Mouse (Mus musculus): ENCODE data around the gene Rplp2. TPM values are rescaled to one million over a fixed set of nuclear protein-coding genes. Genes with fewer than 3 reads are reported as not detected.

Rplp2 gene
- polyA plus RNA-seq, 1 experiment from 2014 or later: 898 TPM

GRCm38 (mm10) chr7:141497600-141497999 lies 50.4 kb downstream of the Rplp2 start:
- WGBS: 98% methylated on average over 3 of the region's 3 CpGs
- H3K4me3 ChIP-seq (ENCODE audit: low read depth, low read length): no peak overlapping the region
- no peak for ATAC-seq (ENCODE audit: insufficient read depth, low FRiP score, low TSS enrichment)
- no peak overlapping the region for H3K4me2 ChIP-seq (ENCODE audit: low read depth)
- no peak overlapping the region for H3K27ac ChIP-seq (ENCODE audit: low read depth, low read length)
- no peak for DNase-seq (ENCODE audit: low spot score)
- no peaks in the 10 kb centered on the region for H3K9me3 ChIP-seq (ENCODE audit: control insufficient read depth, low read length)
- no peaks in the 10 kb centered on the region for H3K27me3 ChIP-seq (ENCODE audit: control insufficient read depth, insufficient read depth, low read length)
- no peak overlapping the region for H3K9ac ChIP-seq (ENCODE audit: low read length)
- H3K36me3 ChIP-seq (ENCODE audit: control insufficient read depth, insufficient read depth, low read length): no peaks in the 10 kb centered on the region; the same call in 1 of the 2 replicates
- no peaks in the 10 kb centered on the region for H3K4me1 ChIP-seq (ENCODE audit: control insufficient read depth, insufficient read depth, low read length)

Other genes starting within 250 kb of the Rplp2 start
- gene Lmntd2, start 233.3 kb upstream of the Rplp2 start, polyA plus RNA-seq (2014; fragmentation: Nextera tagmentation; extraction: Ambion mirVana): 1.9 and 2.0 TPM in 2 replicates
- gene Rassf7, start 231.5 kb upstream of the Rplp2 start, polyA plus RNA-seq (2014; fragmentation: Nextera tagmentation; extraction: Ambion mirVana): 34.4 and 45.7 TPM in 2 replicates
- 90.3 and 93.3 TPM in 2 replicates for gene Phrf1, start 218.6 kb upstream of the Rplp2 start, polyA plus RNA-seq (2014; fragmentation: Nextera tagmentation; extraction: Ambion mirVana)
- gene Irf7, start 180.9 kb upstream of the Rplp2 start, polyA plus RNA-seq (2014; fragmentation: Nextera tagmentation; extraction: Ambion mirVana): 0.56 and 0.78 TPM in 2 replicates
- gene Cdhr5, start 170.6 kb upstream of the Rplp2 start, polyA plus RNA-seq (2014; fragmentation: Nextera tagmentation; extraction: Ambion mirVana): not detected in 2 replicates
- gene Sct, start 168.2 kb upstream of the Rplp2 start, polyA plus RNA-seq (2014; fragmentation: Nextera tagmentation; extraction: Ambion mirVana): 13.2 and 13.7 TPM in 2 replicates
- 0.43 and 0.61 TPM in 2 replicates for gene Drd4, start 155.4 kb upstream of the Rplp2 start, polyA plus RNA-seq (2014; fragmentation: Nextera tagmentation; extraction: Ambion mirVana)
- gene Deaf1, start 119.7 kb upstream of the Rplp2 start, polyA plus RNA-seq (2014; fragmentation: Nextera tagmentation; extraction: Ambion mirVana): 72.3 and 90.1 TPM in 2 replicates
- gene Tmem80, start 119.6 kb upstream of the Rplp2 start, polyA plus RNA-seq (2014; fragmentation: Nextera tagmentation; extraction: Ambion mirVana): 29.3 and 32.6 TPM in 2 replicates
- 2.2 TPM in 2 replicates for gene Eps8l2, start 108.5 kb upstream of the Rplp2 start, polyA plus RNA-seq (2014; fragmentation: Nextera tagmentation; extraction: Ambion mirVana)
- 359 and 371 TPM in 2 replicates for gene Taldo1, start 55.2 kb upstream of the Rplp2 start, polyA plus RNA-seq (2014; fragmentation: Nextera tagmentation; extraction: Ambion mirVana)
- gene Gatd1, start 33.2 kb upstream of the Rplp2 start, polyA plus RNA-seq (2014; fragmentation: Nextera tagmentation; extraction: Ambion mirVana): 44.1 and 46.0 TPM in 2 replicates
- gene Cend1, start 17.9 kb upstream of the Rplp2 start, polyA plus RNA-seq (2014; fragmentation: Nextera tagmentation; extraction: Ambion mirVana): 8.8 and 13.9 TPM in 2 replicates
- gene Slc25a22, start 9.5 kb upstream of the Rplp2 start, polyA plus RNA-seq (2014; fragmentation: Nextera tagmentation; extraction: Ambion mirVana): 45.2 and 45.8 TPM in 2 replicates
- gene Pidd1, start 3.3 kb upstream of the Rplp2 start, polyA plus RNA-seq (2014; fragmentation: Nextera tagmentation; extraction: Ambion mirVana): 9.5 and 10.3 TPM in 2 replicates
- gene Pnpla2, start 7.8 kb downstream of the Rplp2 start, polyA plus RNA-seq (2014; fragmentation: Nextera tagmentation; extraction: Ambion mirVana): 14.8 and 17.6 TPM in 2 replicates
- gene Cracr2b, start 13.7 kb downstream of the Rplp2 start, polyA plus RNA-seq (2014; fragmentation: Nextera tagmentation; extraction: Ambion mirVana): 2.8 and 6.4 TPM in 2 replicates
- gene Cd151, start 20.0 kb downstream of the Rplp2 start, polyA plus RNA-seq (2014; fragmentation: Nextera tagmentation; extraction: Ambion mirVana): 44.3 and 52.2 TPM in 2 replicates
- gene Polr2l, start 27.8 kb downstream of the Rplp2 start, polyA plus RNA-seq (2014; fragmentation: Nextera tagmentation; extraction: Ambion mirVana): 76.9 and 79.2 TPM in 2 replicates
- 32.4 and 35.8 TPM in 2 replicates for gene Tspan4, start 27.9 kb downstream of the Rplp2 start, polyA plus RNA-seq (2014; fragmentation: Nextera tagmentation; extraction: Ambion mirVana)
- gene Chid1, start 92.5 kb downstream of the Rplp2 start, polyA plus RNA-seq (2014; fragmentation: Nextera tagmentation; extraction: Ambion mirVana): 28.2 and 32.9 TPM in 2 replicates
- 89.6 and 100 TPM in 2 replicates for gene Ap2a2, start 114.8 kb downstream of the Rplp2 start, polyA plus RNA-seq (2014; fragmentation: Nextera tagmentation; extraction: Ambion mirVana)
- 0.19 and 0.20 TPM in 2 replicates for gene Muc6, start 207.9 kb downstream of the Rplp2 start, polyA plus RNA-seq (2014; fragmentation: Nextera tagmentation; extraction: Ambion mirVana)
- 0.54 TPM in 1 of 2 replicates, not detected in the other for gene Muc2, start 243.0 kb downstream of the Rplp2 start, polyA plus RNA-seq (2014; fragmentation: Nextera tagmentation; extraction: Ambion mirVana)

Measured in neural tube, embryonic 11.5 days (tissue).